Mouse (Mus musculus) testis, adult 2 months (tissue): Measurements from ENCODE around the gene Ddx23.

ENCODE experiments used
- CTCF ChIP-seq: fragments of 200-500 bp; IDR thresholded peaks from 2 replicates; pipeline ENCODE4 v1.5.1; 2012; ENCODE audit warnings: low read depth, mild to moderate bottlenecking, inconsistent platforms, low read length, moderate library complexity; ENCODE audit not compliant: control insufficient read depth, insufficient read depth, insufficient replicate concordance
- POLR2A ChIP-seq: fragments of 200-500 bp; IDR thresholded peaks from 2 replicates; pipeline ENCODE4 v1.6.1; 2012; ENCODE audit warnings: low read depth, mild to moderate bottlenecking, inconsistent platforms, low read length, moderate library complexity; ENCODE audit not compliant: control insufficient read depth

- TF ChIP-seq POLR2A (no peak), CTCF (no peak)
Measured at GRCm38 (mm10) chr15:98652174-98652573, 10.5 kb downstream of the Ddx23 start.
